Mouse (Mus musculus): ENCODE results near the gene Rad17. TPM values are rescaled to one million over a fixed set of nuclear protein-coding genes. Genes with fewer than 3 reads are reported as not detected.
A peak's percentile ranks its signal among the peaks of the same experiment; 100 is the strongest.

Rad17 gene
- polyA plus RNA-seq, 1 experiment from 2014 or later: 11.4 TPM

DNA sequence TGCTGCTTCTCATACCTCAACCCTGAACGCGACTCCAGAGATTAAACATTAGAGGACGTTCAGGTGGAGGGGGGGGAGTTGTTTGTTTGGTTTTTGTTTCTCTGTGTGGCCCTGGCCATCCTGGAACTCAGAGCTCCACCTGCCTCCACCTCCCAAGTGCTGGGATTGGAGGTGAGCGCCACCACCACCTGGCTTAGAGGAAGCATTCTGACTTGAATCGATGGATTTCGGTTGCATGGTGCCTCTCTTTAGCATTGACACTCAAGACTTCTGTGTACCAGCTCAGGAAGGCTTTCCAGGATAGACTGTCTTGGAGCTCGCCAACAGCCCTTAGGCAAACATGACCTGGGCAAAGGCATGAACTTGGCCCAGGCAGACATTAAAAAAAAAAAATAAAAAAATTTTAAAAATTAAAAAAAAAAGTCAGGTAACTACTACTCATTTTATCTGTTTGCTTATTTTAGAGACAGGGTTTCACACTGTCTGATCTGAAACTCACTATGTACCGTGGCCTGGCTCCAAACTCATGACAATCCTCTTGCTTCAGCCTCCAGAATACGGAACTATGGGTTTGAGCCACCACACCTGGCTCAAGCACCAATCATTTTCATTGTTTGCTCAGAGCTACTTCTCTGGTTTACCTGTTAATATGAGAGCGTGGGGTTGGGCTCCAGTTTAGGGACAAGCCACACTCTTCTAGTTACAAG is 47.7 kb downstream of the Rad17 start:
- no peaks in the 10 kb centered on the region for H3K27me3 ChIP-seq (ENCODE audit: control insufficient read depth, insufficient read depth, low read depth, low read length)
- H3K4me2 ChIP-seq (ENCODE audit: low read depth, low read length): no peak overlapping the region
- peak overlapping the region; percentile 81 for H3K27ac ChIP-seq (ENCODE audit: low read length)
- H3K36me3 ChIP-seq (ENCODE audit: control insufficient read depth, insufficient read depth): no peaks in the 10 kb centered on the region
- H3K9me3 ChIP-seq (replicated peaks; ENCODE audit: control insufficient read depth, low read length): no peaks in the 10 kb centered on the region
- WGBS (ENCODE audit: insufficient replicate concordance): 71% methylated on average over 10 of the region's 10 CpGs
- H3K4me3 ChIP-seq (ENCODE audit: low read depth, low read length): no peak overlapping the region
- no peak overlapping the region for H3K9ac ChIP-seq (ENCODE audit: low read depth, low read length)
- peaks cover 7% of the 10 kb centered on the region for H3K4me1 ChIP-seq (ENCODE audit: control insufficient read depth, low read depth, low read length)
- ATAC-seq (ENCODE audit: low read depth): no peak

DNA sequence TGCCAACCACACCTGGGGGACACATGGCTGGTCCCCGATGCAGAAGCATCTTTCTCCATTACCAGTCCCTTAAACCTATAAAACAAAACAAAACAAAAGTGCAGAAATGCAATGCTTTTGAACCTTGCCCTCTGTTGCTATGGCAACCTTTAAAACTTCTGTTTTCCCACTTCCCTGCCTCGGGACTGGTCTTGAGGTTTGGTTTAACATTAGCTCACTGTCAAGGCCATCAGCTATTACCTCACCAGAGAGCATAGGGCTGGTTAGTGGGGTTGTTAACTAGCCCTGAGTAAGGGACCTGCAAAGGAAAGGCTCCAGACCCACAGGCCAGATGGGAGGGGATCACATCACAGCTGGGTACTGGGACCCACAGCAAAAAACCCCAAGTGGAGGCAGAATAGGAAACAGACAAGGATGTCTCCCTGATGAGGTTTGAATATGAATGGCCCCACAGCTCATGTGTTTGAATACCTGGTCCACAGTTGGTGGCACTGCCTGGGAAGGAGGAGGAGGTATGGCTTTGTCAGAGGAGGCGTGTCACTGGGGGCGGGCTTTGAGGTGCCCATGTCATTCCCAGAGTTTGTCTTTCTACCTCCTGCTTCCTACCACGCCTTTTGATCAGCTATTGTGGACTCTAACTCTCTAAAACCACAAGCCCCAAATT is 48.5 kb downstream of the Rad17 start:
- H3K4me1 ChIP-seq (ENCODE audit: control insufficient read depth, low read depth, low read length): peaks cover 7% of the 10 kb centered on the region
- H3K4me2 ChIP-seq (ENCODE audit: low read depth, low read length): no peak overlapping the region
- H3K27ac ChIP-seq (ENCODE audit: low read length): peak overlapping the region; percentile 81
- ATAC-seq (ENCODE audit: low read depth): peak; percentile 89
- no peak overlapping the region for H3K4me3 ChIP-seq (ENCODE audit: low read depth, low read length)
- WGBS (ENCODE audit: insufficient replicate concordance): 52% methylated on average over 5 of the region's 5 CpGs
- no peaks in the 10 kb centered on the region for H3K27me3 ChIP-seq (ENCODE audit: control insufficient read depth, insufficient read depth, low read depth, low read length)
- H3K36me3 ChIP-seq (ENCODE audit: control insufficient read depth, insufficient read depth): no peaks in the 10 kb centered on the region
- H3K9me3 ChIP-seq (replicated peaks; ENCODE audit: control insufficient read depth, low read length): no peaks in the 10 kb centered on the region
- no peak overlapping the region for H3K9ac ChIP-seq (ENCODE audit: low read depth, low read length)

DNA sequence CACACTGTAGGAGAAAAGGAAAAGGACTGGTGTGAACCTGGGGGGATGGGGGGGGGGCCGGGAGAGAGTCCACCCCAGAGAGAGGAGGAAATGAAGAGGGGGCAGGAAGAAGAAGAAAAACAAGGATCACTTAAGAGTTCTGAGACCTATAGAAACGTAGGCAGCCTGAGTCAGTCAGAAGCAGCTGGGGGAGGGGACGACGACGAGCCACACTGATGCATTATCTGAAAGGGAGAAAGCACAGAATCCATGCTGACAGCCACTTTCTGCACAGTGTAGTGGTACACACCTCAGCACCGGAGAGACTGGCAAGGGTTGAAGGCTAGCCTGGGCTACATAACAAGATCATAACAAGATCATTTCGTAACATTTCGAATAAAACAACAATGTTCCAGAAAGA is 49.8 kb downstream of the Rad17 start:
- Histone ChIP-seq H3K9me3 (replicated peaks; ENCODE audit: control insufficient read depth, low read length) (no peaks in the 10 kb centered on the region), H3K4me2 (ENCODE audit: low read depth, low read length) (peak overlapping the region; percentile 47), H3K4me3 (ENCODE audit: low read depth, low read length) (peak overlapping the region; percentile 22; the same call in 1 of the 2 replicates), H3K27ac (ENCODE audit: low read length) (0 out of 2 replicates have a peak overlapping the region, but pooled peaks have one; percentile 0), H3K27me3 (ENCODE audit: control insufficient read depth, insufficient read depth, low read depth, low read length) (no peaks in the 10 kb centered on the region), H3K36me3 (ENCODE audit: control insufficient read depth, insufficient read depth) (no peaks in the 10 kb centered on the region), H3K9ac (ENCODE audit: low read depth, low read length) (peak overlapping the region; percentile 37; the same call in 1 of the 2 replicates), H3K4me1 (ENCODE audit: control insufficient read depth, low read depth, low read length) (peaks cover 7% of the 10 kb centered on the region)
- 25% methylated on average over 8 of the region's 8 CpGs for WGBS (ENCODE audit: insufficient replicate concordance)
- ATAC-seq (ENCODE audit: low read depth): no peak

- H3K27ac ChIP-seq (ENCODE audit: low read length): no peak overlapping the region
- ATAC-seq (ENCODE audit: low read depth): no peak
- WGBS (ENCODE audit: insufficient replicate concordance): 45% methylated on average over 12 of the region's 12 CpGs
- peak overlapping the region; percentile 47 for H3K4me2 ChIP-seq (ENCODE audit: low read depth, low read length)
- H3K4me1 ChIP-seq (ENCODE audit: control insufficient read depth, low read depth, low read length): peaks cover 7% of the 10 kb centered on the region
- H3K27me3 ChIP-seq (ENCODE audit: control insufficient read depth, insufficient read depth, low read depth, low read length): no peaks in the 10 kb centered on the region
- peak overlapping the region; percentile 22; the same call in 1 of the 2 replicates for H3K4me3 ChIP-seq (ENCODE audit: low read depth, low read length)
- no peaks in the 10 kb centered on the region for H3K36me3 ChIP-seq (ENCODE audit: control insufficient read depth, insufficient read depth)
- H3K9ac ChIP-seq (ENCODE audit: low read depth, low read length): no peak overlapping the region
- H3K9me3 ChIP-seq (replicated peaks; ENCODE audit: control insufficient read depth, low read length): no peaks in the 10 kb centered on the region
Observed at GRCm38 (mm10) chr13:100600317-100600716, 50.5 kb downstream of the Rad17 start.

DNA sequence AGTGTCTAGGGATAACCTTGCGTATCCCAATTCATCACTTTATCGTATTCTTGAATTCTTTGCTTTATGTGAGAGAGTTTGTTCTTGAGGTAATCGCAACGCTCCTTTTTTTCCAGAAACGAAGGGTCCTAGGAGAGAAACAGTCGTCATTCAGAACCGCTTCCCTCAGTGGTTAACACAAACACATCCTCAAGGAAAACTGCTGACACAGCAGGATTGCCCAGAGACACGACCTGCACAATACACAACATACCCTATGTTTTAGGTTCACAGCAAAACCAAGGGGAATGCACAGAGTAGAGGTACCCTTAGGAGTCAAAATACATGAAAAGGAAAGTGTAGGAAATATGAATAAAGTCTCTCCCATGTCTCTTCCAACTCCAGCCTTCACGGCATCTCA is 53.6 kb downstream of the Rad17 start:
- ATAC-seq (ENCODE audit: low read depth): no peak
- Histone ChIP-seq H3K4me3 (ENCODE audit: low read depth, low read length) (no peak overlapping the region), H3K4me2 (ENCODE audit: low read depth, low read length) (no peak overlapping the region), H3K27me3 (ENCODE audit: control insufficient read depth, insufficient read depth, low read depth, low read length) (no peaks in the 10 kb centered on the region), H3K9ac (ENCODE audit: low read depth, low read length) (no peak overlapping the region), H3K36me3 (ENCODE audit: control insufficient read depth, insufficient read depth) (no peaks in the 10 kb centered on the region), H3K4me1 (ENCODE audit: control insufficient read depth, low read depth, low read length) (peaks cover 10% of the 10 kb centered on the region), H3K9me3 (replicated peaks; ENCODE audit: control insufficient read depth, low read length) (no peaks in the 10 kb centered on the region), H3K27ac (ENCODE audit: low read length) (no peak overlapping the region)
- 75% methylated on average over 9 of the region's 9 CpGs for WGBS (ENCODE audit: insufficient replicate concordance)

- Histone ChIP-seq H3K4me1 (ENCODE audit: control insufficient read depth, low read depth, low read length) (peaks cover 3% of the 10 kb centered on the region), H3K36me3 (ENCODE audit: control insufficient read depth, insufficient read depth) (no peaks in the 10 kb centered on the region), H3K27me3 (ENCODE audit: control insufficient read depth, insufficient read depth, low read depth, low read length) (no peaks in the 10 kb centered on the region), H3K4me3 (ENCODE audit: low read depth, low read length) (no peak overlapping the region), H3K27ac (ENCODE audit: low read length) (no peak overlapping the region), H3K9me3 (replicated peaks; ENCODE audit: control insufficient read depth, low read length) (no peaks in the 10 kb centered on the region), H3K4me2 (ENCODE audit: low read depth, low read length) (no peak overlapping the region), H3K9ac (ENCODE audit: low read depth, low read length) (no peak overlapping the region; the same call in 1 of the 2 replicates)
- 70% methylated on average over 3 of the region's 3 CpGs for WGBS (ENCODE audit: insufficient replicate concordance)
- ATAC-seq (ENCODE audit: low read depth): no peak
Observed at GRCm38 (mm10) chr13:100595552-100595885, 55.3 kb downstream of the Rad17 start.

- Histone ChIP-seq H3K9me3 (replicated peaks; ENCODE audit: control insufficient read depth, low read length) (no peaks in the 10 kb centered on the region), H3K9ac (ENCODE audit: low read depth, low read length) (peak overlapping the region; percentile 20; the same call in 1 of the 2 replicates), H3K4me3 (ENCODE audit: low read depth, low read length) (no peak overlapping the region), H3K27me3 (ENCODE audit: control insufficient read depth, insufficient read depth, low read depth, low read length) (no peaks in the 10 kb centered on the region), H3K4me1 (ENCODE audit: control insufficient read depth, low read depth, low read length) (peaks cover 3% of the 10 kb centered on the region), H3K36me3 (ENCODE audit: control insufficient read depth, insufficient read depth) (no peaks in the 10 kb centered on the region), H3K4me2 (ENCODE audit: low read depth, low read length) (no peak overlapping the region), H3K27ac (ENCODE audit: low read length) (no peak overlapping the region)
- no peak for ATAC-seq (ENCODE audit: low read depth)
- WGBS (ENCODE audit: insufficient replicate concordance): 64% methylated on average over 5 of the region's 5 CpGs
Observed at GRCm38 (mm10) chr13:100594838-100595551, 55.9 kb downstream of the Rad17 start.

DNA sequence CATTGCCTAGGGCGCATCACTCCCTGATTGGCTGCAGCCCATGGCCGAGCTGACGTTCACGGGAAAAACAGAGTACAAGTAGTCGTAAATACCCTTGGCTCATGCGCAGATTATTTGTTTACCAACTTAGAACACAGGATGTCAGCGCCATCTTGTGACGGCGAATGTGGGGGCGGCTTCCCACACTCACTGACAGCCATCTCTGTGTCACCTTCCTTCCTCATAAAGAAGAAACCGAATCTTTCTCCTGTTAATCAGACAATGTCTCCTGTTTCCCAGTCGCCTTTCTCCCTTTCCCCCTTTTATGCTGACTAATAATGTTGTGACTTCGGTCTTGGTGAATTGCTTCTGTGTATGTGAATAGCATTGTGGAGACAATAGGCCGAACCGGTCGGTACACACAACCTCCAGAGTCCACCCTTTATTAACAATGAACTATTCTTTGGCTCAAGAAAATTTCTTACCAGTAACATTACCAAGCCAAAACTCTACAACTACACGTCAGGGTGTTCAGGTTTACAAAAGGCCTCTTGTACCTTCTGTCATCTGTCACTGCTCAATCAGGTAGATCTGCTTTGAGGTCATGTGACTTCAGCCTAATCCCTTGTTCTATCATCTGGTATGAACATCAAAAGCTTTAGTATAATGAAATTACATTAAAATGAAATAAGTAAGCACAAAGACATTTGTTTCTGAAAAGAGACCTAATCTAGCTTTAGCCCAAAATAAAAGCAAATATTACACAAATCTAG is 56.6 kb downstream of the Rad17 start:
- H3K4me3 ChIP-seq (ENCODE audit: low read depth, low read length): peak overlapping the region; percentile 46
- peak overlapping the region; percentile 88 for H3K27ac ChIP-seq (ENCODE audit: low read length)
- H3K27me3 ChIP-seq (ENCODE audit: control insufficient read depth, insufficient read depth, low read depth, low read length): no peaks in the 10 kb centered on the region
- no peaks in the 10 kb centered on the region for H3K36me3 ChIP-seq (ENCODE audit: control insufficient read depth, insufficient read depth)
- H3K9me3 ChIP-seq (replicated peaks; ENCODE audit: control insufficient read depth, low read length): no peaks in the 10 kb centered on the region
- peaks cover 3% of the 10 kb centered on the region for H3K4me1 ChIP-seq (ENCODE audit: control insufficient read depth, low read depth, low read length)
- WGBS (ENCODE audit: insufficient replicate concordance): 48% methylated on average over 11 of the region's 17 CpGs
- peak; percentile 72 for ATAC-seq (ENCODE audit: low read depth)
- peak overlapping the region; percentile 33; the same call in 1 of the 2 replicates for H3K9ac ChIP-seq (ENCODE audit: low read depth, low read length)
- peak overlapping the region; percentile 54 for H3K4me2 ChIP-seq (ENCODE audit: low read depth, low read length)
